Mouse (Mus musculus) limb, embryonic 12.5 days (tissue): ENCODE data around the gene Ube2b. TPM values are rescaled to one million over a fixed set of nuclear protein-coding genes. Genes with fewer than 3 reads are reported as not detected.
A peak's percentile ranks its signal among the peaks of the same experiment; 100 is the strongest.

Experiments
- ATAC-seq: fragments of 200-750 bp; cut with Nextera tagmentation; 2 replicates; pipeline ENCODE4 v1.8.0; 2017; ENCODE audit warnings: low read depth, moderate TSS enrichment; ENCODE audit not compliant: insufficient number of reproducible peaks, insufficient read depth, low FRiP score, low TSS enrichment
- H3K27ac ChIP-seq: fragments of 300-500 bp; sonication (generic); 2 replicates; pipeline ENCODE4 v1.5.1; 2016; ENCODE audit warnings: mild to moderate bottlenecking, moderate library complexity
- H3K27me3 ChIP-seq: fragments of 300-500 bp; sonication (generic); 2 replicates; pipeline ENCODE4 v1.6.1; 2016; ENCODE audit warnings: mild to moderate bottlenecking, moderate library complexity
- H3K36me3 ChIP-seq: fragments of 300-500 bp; sonication (generic); 2 replicates; pipeline ENCODE4 v1.6.1; 2016; ENCODE audit warnings: mild to moderate bottlenecking, moderate library complexity
- H3K4me1 ChIP-seq: fragments of 300-500 bp; sonication (generic); replicated peaks from 2 replicates; pipeline ENCODE4 v1.6.1; 2016
- H3K4me2 ChIP-seq: fragments of 300-500 bp; sonication (generic); 2 replicates; pipeline ENCODE4 v1.6.1; 2016; ENCODE audit warnings: mild to moderate bottlenecking, moderate library complexity
- H3K4me3 ChIP-seq: fragments of 300-500 bp; sonication (generic); replicated peaks from 2 replicates; pipeline ENCODE4 v1.5.1; 2016; ENCODE audit warnings: mild to moderate bottlenecking
- H3K9ac ChIP-seq: fragments of 300-500 bp; sonication (generic); replicated peaks from 2 replicates; pipeline ENCODE4 v1.6.1; 2016; ENCODE audit warnings: mild to moderate bottlenecking, moderate library complexity
- H3K9me3 ChIP-seq: fragments of 300-500 bp; sonication (generic); 2 replicates; pipeline ENCODE4 v1.6.1; 2016; ENCODE audit warnings: mild to moderate bottlenecking, moderate library complexity
- WGBS: fragments of 180-500 bp; shearing (Covaris S2); methylation state at CpG from one replicate; pipeline ENCODE4 v1.1.7; 2016; 5-methylcytosine and 5-hydroxymethylcytosine counted together
- polyA plus RNA-seq: library from polyadenylated mRNA; unstranded; fragments of >200 nt; fragmentation: Nextera tagmentation; extraction: Ambion mirVana; gene quantifications from 2 replicates; pipeline ENCODE4 v1.2.1, GENCODE M21; 2016

Gene Ube2b
- 244 and 267 TPM in 2 replicates for polyA plus RNA-seq

- Histone ChIP-seq H3K4me3 (peak within 1 kb of the TSS; percentile 93), H3K9me3 (no peaks in the 10 kb centered on the region), H3K27me3 (no peaks in the 10 kb centered on the region), H3K4me2 (peak within 1 kb of the TSS; percentile 85), H3K27ac (peak within 1 kb of the TSS; percentile 96), H3K9ac (peak within 1 kb of the TSS; percentile 94), H3K4me1 (peaks cover 30% of the 10 kb centered on the region), H3K36me3 (peaks cover 24% of the 10 kb centered on the region)
- peak; percentile 76 for ATAC-seq
- WGBS: under 1% methylated on average over 56 of the region's 63 CpGs
These were observed at the start of gene Ube2b for GRCm38 (mm10) chr11:52000290-52000962. Ube2b (minus strand) TSS chr11:52000762.

GRCm38 (mm10) chr11:52046446-52047165 lies 46.0 kb upstream of the Ube2b start:
- Histone ChIP-seq H3K4me3 (no peak overlapping the region), H3K36me3 (no peaks in the 10 kb centered on the region), H3K4me2 (no peak overlapping the region), H3K27me3 (no peaks in the 10 kb centered on the region), H3K9me3 (no peaks in the 10 kb centered on the region), H3K4me1 (peaks cover 10% of the 10 kb centered on the region), H3K9ac (no peak overlapping the region), H3K27ac (0 out of 2 replicates have a peak overlapping the region, but pooled peaks have one; percentile 35)
- ATAC-seq: no peak
- 39% methylated on average over 4 of the region's 4 CpGs for WGBS

DNA sequence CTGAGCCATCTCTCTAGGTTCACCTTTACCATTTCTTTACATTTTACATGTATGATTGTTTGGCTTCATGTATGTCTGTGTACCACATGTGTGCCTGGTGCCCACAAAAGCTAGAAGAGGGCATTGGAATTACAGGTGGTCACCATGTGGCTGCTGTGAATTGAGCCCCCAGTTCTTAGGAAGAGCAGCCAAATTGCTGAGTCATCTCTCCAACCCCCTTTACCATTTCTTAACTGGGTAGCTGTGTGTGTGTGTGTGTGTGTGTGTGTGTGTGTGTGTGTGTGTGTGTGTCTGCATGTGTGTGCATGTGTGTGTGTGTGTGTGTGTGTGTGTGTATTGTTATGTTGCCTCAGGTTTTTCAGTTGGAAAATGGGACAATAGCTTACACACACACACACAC lies 43.6 kb upstream of the Ube2b start:
- no peak for ATAC-seq
- Histone ChIP-seq H3K36me3 (no peaks in the 10 kb centered on the region), H3K4me3 (no peak overlapping the region), H3K4me1 (peaks cover 10% of the 10 kb centered on the region), H3K27me3 (no peaks in the 10 kb centered on the region), H3K4me2 (no peak overlapping the region), H3K9me3 (no peaks in the 10 kb centered on the region), H3K27ac (no peak overlapping the region), H3K9ac (no peak overlapping the region)

DNA sequence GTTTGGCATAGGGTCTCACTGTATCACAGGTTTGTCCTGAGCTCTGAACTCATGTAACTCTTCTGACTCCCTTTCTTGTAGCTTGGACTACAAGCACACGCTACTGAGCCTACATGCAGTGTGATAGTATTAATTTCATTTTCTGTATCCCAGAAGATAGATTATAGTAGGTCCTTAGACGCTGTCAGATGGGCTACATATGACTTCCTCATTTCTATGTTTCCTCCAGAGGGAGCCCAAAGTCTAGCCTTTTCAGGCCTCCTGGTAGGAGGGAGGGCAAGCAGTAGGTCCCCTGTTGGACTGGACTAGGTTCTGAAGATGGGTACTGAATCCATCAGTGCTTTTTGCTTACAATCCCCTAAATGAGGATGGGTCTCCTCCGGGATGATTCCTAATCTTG lies 42.7 kb upstream of the Ube2b start:
- Histone ChIP-seq H3K36me3 (no peaks in the 10 kb centered on the region), H3K4me2 (no peak overlapping the region), H3K27ac (no peak overlapping the region), H3K4me1 (peaks cover 10% of the 10 kb centered on the region), H3K27me3 (no peaks in the 10 kb centered on the region), H3K9ac (no peak overlapping the region), H3K4me3 (no peak overlapping the region), H3K9me3 (no peaks in the 10 kb centered on the region)
- ATAC-seq: no peak
- WGBS: 87% methylated on average over 3 of the region's 3 CpGs

DNA sequence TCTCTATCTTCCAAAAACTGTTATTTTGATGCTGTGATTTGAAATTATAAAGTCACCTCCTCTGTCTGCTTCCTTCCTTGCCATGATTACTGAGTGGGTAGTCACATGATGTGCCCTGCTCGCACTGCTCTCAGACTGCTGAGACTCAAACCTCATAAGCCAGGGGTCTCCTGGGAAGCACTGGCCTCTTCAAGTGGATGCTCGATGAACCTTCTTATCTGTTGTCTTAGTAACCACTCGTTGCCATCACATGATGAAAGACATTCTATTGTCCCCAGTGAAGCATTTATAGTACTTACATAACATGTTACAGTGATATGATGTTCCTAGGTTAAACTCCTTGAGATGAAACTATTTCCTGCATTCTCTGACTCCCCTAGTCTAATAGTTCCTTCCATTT lies 37.1 kb upstream of the Ube2b start:
- no peak overlapping the region for H3K4me3 ChIP-seq
- no peaks in the 10 kb centered on the region for H3K36me3 ChIP-seq
- no peak overlapping the region for H3K4me2 ChIP-seq
- H3K4me1 ChIP-seq: no peaks in the 10 kb centered on the region
- H3K27me3 ChIP-seq: no peaks in the 10 kb centered on the region
- ATAC-seq: no peak
- 73% methylated on average over 3 of the region's 3 CpGs for WGBS
- no peak overlapping the region for H3K9ac ChIP-seq
- no peaks in the 10 kb centered on the region for H3K9me3 ChIP-seq
- no peak overlapping the region for H3K27ac ChIP-seq

- WGBS: 84% methylated on average over 3 of the region's 3 CpGs
- Histone ChIP-seq H3K27ac (no peak overlapping the region), H3K36me3 (peaks cover 6% of the 10 kb centered on the region; the same call in 1 of the 2 replicates), H3K9me3 (peaks cover 3% of the 10 kb centered on the region; the same call in 1 of the 2 replicates), H3K4me2 (no peak overlapping the region), H3K9ac (no peak overlapping the region), H3K4me3 (no peak overlapping the region), H3K27me3 (no peaks in the 10 kb centered on the region), H3K4me1 (no peaks in the 10 kb centered on the region)
- no peak for ATAC-seq
These were observed 35.3 kb upstream of the Ube2b start for GRCm38 (mm10) chr11:52035905-52036304.

DNA sequence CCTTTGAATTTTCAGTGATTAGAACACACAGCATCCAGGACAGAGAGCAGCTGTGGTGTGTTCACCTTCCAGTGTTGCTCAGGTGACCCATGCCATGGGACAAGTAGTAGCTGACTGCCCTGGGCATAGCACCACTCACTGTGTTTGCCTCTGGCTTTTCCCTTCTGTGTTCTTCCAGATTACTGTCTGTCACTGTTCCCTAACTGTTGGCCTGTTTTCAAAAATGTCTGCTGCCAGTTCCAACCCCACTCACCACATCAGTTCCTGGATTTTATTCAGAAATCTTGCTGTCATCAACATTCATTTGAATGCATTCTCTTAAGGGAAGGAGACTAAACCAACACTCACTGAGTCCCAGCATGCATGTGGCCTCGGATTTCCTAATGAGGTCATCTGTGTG lies 33.4 kb upstream of the Ube2b start:
- no peaks in the 10 kb centered on the region for H3K27me3 ChIP-seq
- no peaks in the 10 kb centered on the region for H3K4me1 ChIP-seq
- 77% methylated on average over 1 of the region's 1 CpGs for WGBS
- peaks cover 3% of the 10 kb centered on the region; the same call in 1 of the 2 replicates for H3K9me3 ChIP-seq
- no peak overlapping the region for H3K9ac ChIP-seq
- no peak overlapping the region for H3K4me3 ChIP-seq
- peaks cover 6% of the 10 kb centered on the region; the same call in 1 of the 2 replicates for H3K36me3 ChIP-seq
- no peak overlapping the region for H3K4me2 ChIP-seq
- ATAC-seq: no peak
- no peak overlapping the region for H3K27ac ChIP-seq

DNA sequence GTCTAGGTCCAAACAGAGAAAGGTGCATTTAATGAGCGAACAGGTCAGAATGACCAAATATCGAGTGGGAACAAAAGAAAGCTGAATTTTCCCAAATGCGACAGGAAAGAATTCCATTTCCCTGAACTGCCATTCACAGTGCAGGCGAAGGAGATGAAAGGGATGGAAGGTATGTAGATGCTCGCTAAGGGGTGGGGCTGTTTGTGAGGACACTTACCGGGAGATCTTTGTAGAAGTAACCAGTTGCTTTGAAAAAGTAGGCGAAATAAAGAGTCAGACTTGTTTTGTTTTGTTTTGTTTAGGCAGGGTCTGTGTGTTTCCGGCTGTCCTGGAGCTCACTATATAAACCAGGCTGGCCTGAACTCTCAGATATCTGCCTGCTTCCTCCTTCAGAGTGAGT lies 31.8 kb upstream of the Ube2b start:
- Histone ChIP-seq H3K27me3 (no peaks in the 10 kb centered on the region), H3K4me1 (no peaks in the 10 kb centered on the region), H3K4me2 (no peak overlapping the region), H3K36me3 (peaks cover 6% of the 10 kb centered on the region; the same call in 1 of the 2 replicates), H3K4me3 (no peak overlapping the region), H3K9ac (no peak overlapping the region), H3K9me3 (peaks cover 3% of the 10 kb centered on the region; the same call in 1 of the 2 replicates), H3K27ac (no peak overlapping the region)
- WGBS: 50% methylated on average over 8 of the region's 8 CpGs
- ATAC-seq: no peak

DNA sequence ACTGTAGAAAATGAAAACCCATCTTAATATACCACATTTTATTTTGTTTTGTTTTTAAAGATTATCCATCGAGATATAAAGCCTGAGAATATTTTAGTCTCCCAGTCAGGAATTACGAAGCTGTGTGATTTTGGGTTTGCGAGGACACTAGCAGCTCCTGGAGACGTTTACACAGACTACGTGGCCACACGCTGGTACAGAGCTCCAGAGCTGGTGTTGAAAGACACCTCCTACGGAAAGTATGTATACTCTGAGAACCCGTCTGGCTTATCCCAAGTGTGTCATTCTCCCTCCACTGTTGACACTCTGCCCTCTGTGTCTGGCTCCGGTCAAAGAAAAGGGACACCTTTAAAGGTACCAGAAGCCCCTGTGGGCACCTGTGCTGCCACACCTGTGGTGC lies 17.7 kb upstream of the Ube2b start:
- no peaks in the 10 kb centered on the region for H3K9me3 ChIP-seq
- no peak overlapping the region for H3K4me3 ChIP-seq
- no peak overlapping the region for H3K27ac ChIP-seq
- ATAC-seq: no peak
- peaks cover 5% of the 10 kb centered on the region for H3K36me3 ChIP-seq
- no peaks in the 10 kb centered on the region for H3K27me3 ChIP-seq
- no peaks in the 10 kb centered on the region for H3K4me1 ChIP-seq
- WGBS: 85% methylated on average over 9 of the region's 9 CpGs
- H3K9ac ChIP-seq: no peak overlapping the region
- no peak overlapping the region for H3K4me2 ChIP-seq

GRCm38 (mm10) chr11:52011541-52011940 lies 11.0 kb upstream of the Ube2b start:
- Histone ChIP-seq H3K4me2 (no peak overlapping the region), H3K27me3 (no peaks in the 10 kb centered on the region), H3K9ac (no peak overlapping the region), H3K4me1 (no peaks in the 10 kb centered on the region; the same call in 1 of the 2 replicates), H3K9me3 (no peaks in the 10 kb centered on the region), H3K4me3 (no peak overlapping the region), H3K36me3 (no peaks in the 10 kb centered on the region), H3K27ac (no peak overlapping the region)
- WGBS: 90% methylated on average over 5 of the region's 5 CpGs
- no peak for ATAC-seq

- Histone ChIP-seq H3K9ac (no peak overlapping the region), H3K36me3 (no peaks in the 10 kb centered on the region), H3K4me2 (no peak overlapping the region), H3K27ac (no peak overlapping the region), H3K9me3 (no peaks in the 10 kb centered on the region), H3K4me3 (no peak overlapping the region), H3K27me3 (no peaks in the 10 kb centered on the region), H3K4me1 (peaks cover 5% of the 10 kb centered on the region)
- WGBS: 89% methylated on average over 11 of the region's 11 CpGs
- ATAC-seq: no peak
These were observed 10.4 kb upstream of the Ube2b start for GRCm38 (mm10) chr11:52011011-52011410.
